Mouse (Mus musculus): Measurements from ENCODE around the gene Dph6. TPM values are rescaled to one million over a fixed set of nuclear protein-coding genes. Genes with fewer than 3 reads are reported as not detected.
"Not testable (repeated sequence)": the region's sequence is repeated elsewhere in the genome, so short reads cannot be mapped to it uniquely, and the experiment has no call there.

Dph6 gene
- 10 to 100 TPM; 12.4 to 14.5 TPM for total RNA-seq (2021)

- DNase-seq = peak; percentile 86 to 87
Observed at GRCm38 (mm10) chr2:114654365-114655239, at the start of gene Dph6. TSS of gene Dph6 (minus strand) at chr2:114654964.

- no peak for DNase-seq
Observed at GRCm38 (mm10) chr2:114700966-114701685, 46.4 kb upstream of the Dph6 start.

- DNase-seq = no peak
Observed at GRCm38 (mm10) chr2:114691607-114692006, 36.8 kb upstream of the Dph6 start.

- no peak for DNase-seq
Observed at GRCm38 (mm10) chr2:114687483-114687882, 32.7 kb upstream of the Dph6 start.

- peak; percentile 18 to 24 for DNase-seq
Observed at GRCm38 (mm10) chr2:114687081-114687480, 32.3 kb upstream of the Dph6 start.

GRCm38 (mm10) chr2:114673831-114674230, 19.1 kb upstream of the Dph6 start:
- no peak for DNase-seq

- DNase-seq = no peak
Observed at GRCm38 (mm10) chr2:114670983-114671382, 16.2 kb upstream of the Dph6 start.

GRCm38 (mm10) chr2:114658954-114659353, 4.2 kb upstream of the Dph6 start:
- no peak for DNase-seq

- DNase-seq = no peak
Observed at GRCm38 (mm10) chr2:114646240-114646639, 8.5 kb downstream of the Dph6 start.

GRCm38 (mm10) chr2:114643832-114644231, 10.9 kb downstream of the Dph6 start:
- no peak for DNase-seq

- no peak for DNase-seq
Observed at GRCm38 (mm10) chr2:114624683-114625082, 30.1 kb downstream of the Dph6 start.

GRCm38 (mm10) chr2:114622550-114622939, 32.2 kb downstream of the Dph6 start:
- DNase-seq = peak in 1 of 2 experiments; percentile 5

- DNase-seq = no peak
Observed at GRCm38 (mm10) chr2:114621781-114622549, 32.8 kb downstream of the Dph6 start.

- DNase-seq = no peak
Observed at GRCm38 (mm10) chr2:114611576-114611975, 43.2 kb downstream of the Dph6 start.

GRCm38 (mm10) chr2:114610110-114610509, 44.7 kb downstream of the Dph6 start:
- DNase-seq = no peak

GRCm38 (mm10) chr2:114605202-114605601, 49.6 kb downstream of the Dph6 start:
- not testable (repeated sequence) for DNase-seq

GRCm38 (mm10) chr2:114601174-114601573, 53.6 kb downstream of the Dph6 start:
- no peak for DNase-seq

GRCm38 (mm10) chr2:114599793-114600192, 55.0 kb downstream of the Dph6 start:
- DNase-seq = no peak

GRCm38 (mm10) chr2:114593393-114593792, 61.4 kb downstream of the Dph6 start:
- DNase-seq = no peak

- no peak for DNase-seq
Observed at GRCm38 (mm10) chr2:114580714-114581113, 74.0 kb downstream of the Dph6 start.

GRCm38 (mm10) chr2:114543000-114543622, 111.7 kb downstream of the Dph6 start:
- DNase-seq = no peak

GRCm38 (mm10) chr2:114542325-114542724, 112.4 kb downstream of the Dph6 start:
- no peak for DNase-seq
